Mouse (Mus musculus): ENCODE results near the gene Nf1. TPM values are rescaled to one million over a fixed set of nuclear protein-coding genes. Genes with fewer than 3 reads are reported as not detected.

Gene Nf1
- polyA plus RNA-seq, 1 experiment: 8.0 TPM

DNA sequence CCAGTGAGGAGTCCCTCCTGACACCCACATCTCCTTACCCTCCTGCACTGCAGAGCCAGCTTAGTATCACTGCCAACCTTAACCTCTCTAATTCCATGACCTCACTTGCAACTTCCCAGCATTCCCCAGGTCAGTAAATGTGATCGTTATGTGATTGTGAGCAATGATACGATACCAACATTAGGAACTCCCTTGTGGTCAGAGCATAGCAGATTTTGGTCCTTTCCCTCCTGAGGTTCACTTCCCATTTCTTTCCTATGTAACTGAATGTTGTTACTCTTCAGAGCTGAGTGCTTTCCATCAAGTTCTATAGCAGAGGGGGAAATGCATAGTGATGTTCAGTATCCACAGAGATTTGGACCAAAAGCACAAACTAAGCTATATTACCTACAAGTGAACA is 230.8 kb downstream of the Nf1 start:
- no peak for TF ChIP-seq GATA1 (IDR thresholded peaks at IDR 0.05; ENCODE audit: low read length)

DNA sequence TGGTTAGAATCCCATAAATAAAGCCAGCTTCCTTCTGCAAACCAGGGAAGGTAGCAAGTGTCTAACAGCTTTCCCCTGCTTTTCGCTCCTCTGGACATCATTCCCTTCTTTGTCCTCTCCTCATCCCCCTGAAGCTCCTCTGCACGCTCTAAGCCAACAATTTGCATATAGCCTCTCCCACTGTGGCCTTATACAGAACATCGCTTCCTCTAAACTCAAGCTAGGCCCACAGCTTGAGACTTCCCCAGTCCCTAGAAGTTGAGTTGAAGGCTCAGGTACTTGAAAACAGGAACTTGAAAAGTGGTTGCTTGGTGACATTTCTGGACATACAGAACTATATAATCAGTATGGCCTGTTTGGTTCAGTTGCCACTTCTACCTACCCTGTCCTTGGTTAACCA is 234.3 kb downstream of the Nf1 start:
- no peak for TF ChIP-seq GATA1 (IDR thresholded peaks at IDR 0.05; ENCODE audit: low read length)

DNA sequence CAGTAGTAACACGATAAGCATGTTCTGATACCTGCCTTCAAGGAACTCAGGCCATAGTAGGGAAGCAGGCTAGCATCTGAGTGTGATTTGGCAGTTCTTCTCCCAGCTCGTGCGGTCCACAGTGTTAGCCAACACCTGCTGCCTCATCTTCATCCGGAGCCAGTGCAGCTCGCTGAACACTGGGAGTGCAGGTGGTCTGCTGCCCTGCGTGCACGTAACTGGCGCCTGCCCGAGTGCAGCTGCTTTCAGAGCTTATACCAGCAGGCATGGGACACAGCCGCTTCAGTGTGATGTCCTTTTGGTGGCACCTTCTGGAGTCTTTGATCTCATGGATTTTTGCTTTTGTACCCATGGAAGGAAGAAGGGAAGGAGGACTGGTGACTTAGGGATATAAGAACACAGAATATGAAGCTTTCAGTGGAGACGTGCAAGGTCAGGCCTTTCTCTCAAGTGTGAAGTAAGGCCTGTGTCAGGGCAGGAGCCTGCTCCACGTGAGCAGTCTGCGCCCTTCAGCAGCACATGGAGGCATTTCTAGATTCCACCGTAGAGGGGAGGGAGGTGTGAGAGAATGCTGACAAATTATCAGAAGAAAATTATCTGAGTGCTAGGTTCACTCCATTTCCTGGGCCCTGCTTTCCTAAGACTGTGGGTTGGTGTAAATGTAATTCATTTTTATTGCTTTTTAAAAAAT is 236.0 kb downstream of the Nf1 start:
- TF ChIP-seq GATA1 (IDR thresholded peaks at IDR 0.05; ENCODE audit: low read length): no peak

DNA sequence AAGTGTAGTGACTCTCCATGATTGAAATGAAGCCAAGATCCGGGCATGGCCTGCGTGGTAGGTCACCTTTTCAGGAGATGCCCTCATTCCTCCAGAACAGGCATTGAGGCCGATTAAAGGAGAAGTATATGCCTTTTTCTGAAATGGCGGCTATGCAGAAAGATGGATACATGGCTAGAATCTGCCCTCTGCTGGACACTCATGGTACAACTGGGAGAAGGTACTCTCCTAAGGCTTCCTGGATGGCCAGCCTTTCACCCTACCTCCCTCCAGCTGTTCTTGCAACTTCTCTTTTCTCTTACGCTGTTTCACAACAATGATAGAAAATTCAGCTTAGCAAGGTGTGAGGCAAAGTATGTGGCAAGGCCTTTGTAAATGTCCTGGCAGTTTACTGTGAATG is 238.2 kb downstream of the Nf1 start:
- TF ChIP-seq GATA1 (IDR thresholded peaks at IDR 0.05; ENCODE audit: low read length): no peak

DNA sequence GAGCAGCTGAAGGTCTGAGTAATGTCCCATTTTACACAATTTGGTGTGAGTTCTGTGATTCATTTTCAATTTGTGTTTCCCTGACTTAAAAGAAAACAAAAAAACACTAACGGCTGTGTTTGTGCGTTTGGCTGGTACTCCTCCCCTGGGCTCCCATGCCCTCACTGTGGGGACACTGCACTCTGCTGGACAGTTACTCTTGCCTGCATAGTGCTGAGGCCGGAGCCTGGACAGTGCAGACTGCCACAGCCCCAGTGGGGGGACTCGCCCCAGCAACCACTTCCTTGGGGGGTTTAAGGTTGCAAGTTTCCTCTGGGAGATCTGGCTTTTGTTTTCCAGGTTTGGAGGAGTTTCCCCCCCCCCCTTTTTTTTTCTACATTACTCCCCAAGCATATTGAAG is 241.2 kb downstream of the Nf1 start:
- no peak for TF ChIP-seq GATA1 (IDR thresholded peaks at IDR 0.05; ENCODE audit: low read length)

DNA sequence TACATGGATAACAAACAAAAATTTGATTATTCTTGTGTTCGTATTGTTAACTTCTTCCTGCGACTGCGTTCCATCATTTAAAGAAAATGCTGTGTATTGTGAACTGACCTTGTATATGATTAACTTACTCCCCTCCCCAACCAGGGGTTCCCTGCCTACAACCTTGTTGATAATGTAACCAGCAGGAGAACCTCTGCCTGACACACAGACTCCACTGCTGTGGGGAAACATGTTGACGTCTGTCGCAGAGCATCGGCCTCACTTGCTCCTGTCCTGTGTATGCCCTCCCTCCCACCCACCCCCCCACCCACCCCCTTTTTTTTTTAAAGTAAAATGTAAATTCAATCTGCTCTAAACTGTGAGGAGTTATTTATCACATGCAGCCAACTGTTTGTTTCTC is 241.8 kb downstream of the Nf1 start:
- no peak for TF ChIP-seq GATA1 (IDR thresholded peaks at IDR 0.05; ENCODE audit: low read length)

DNA sequence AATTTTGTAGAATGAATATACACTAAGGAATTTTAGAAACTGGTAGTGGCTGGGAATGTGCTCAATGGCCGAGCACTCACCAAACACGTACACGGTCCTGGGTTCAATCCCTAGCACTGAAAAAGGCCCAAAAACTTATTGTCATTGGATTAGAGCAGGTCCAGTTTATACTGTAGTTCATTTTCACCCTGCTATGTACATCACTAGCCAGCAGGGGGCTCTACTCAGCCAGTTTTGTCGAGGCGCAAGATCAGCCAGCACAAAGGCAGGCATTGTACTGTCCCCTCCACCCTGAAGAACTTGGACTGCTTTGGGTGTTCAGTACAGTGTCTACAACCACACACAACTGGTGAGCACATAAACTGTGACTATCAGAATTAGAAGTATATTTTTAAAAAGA is 244.7 kb downstream of the Nf1 start:
- no peak for TF ChIP-seq GATA1 (IDR thresholded peaks at IDR 0.05; ENCODE audit: low read length)

DNA sequence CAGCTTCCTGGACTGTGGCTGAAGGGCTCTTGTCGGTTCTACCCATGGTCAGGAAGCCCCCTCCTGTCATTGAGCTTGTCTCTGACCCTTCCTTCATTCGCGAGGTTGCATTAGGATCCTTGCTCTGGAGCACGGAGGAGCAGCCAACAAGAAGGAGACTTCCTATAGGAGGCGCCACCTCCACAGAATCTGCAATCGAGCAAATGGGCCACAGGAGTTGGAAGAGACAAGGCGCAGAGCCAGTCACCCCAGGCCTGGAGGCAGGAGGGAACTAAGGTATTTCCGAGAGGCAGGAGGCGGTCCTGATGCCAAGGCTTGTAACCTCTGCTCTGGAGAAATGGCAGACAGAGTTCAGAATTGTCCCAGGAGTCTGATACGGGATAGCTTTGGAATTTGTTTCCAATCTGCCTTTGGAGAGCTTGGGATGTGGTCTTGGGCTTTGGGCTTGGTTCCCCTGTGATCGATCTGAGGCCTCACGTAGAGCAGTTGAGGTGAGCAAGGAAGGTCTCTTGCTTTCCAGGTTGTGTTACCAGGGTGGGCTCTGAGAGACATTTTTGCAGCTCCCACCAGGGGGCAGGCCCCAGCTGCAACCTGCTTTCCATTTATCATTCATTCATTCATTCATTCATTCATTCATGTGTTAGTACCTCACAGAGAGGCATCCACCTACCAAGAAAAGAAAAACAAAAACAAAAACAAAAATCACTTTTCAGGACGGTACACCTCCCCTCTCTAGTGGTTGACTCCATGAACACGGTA is 250.0 kb downstream of the Nf1 start:
- no peak for TF ChIP-seq GATA1 (IDR thresholded peaks at IDR 0.05; ENCODE audit: low read length)

DNA sequence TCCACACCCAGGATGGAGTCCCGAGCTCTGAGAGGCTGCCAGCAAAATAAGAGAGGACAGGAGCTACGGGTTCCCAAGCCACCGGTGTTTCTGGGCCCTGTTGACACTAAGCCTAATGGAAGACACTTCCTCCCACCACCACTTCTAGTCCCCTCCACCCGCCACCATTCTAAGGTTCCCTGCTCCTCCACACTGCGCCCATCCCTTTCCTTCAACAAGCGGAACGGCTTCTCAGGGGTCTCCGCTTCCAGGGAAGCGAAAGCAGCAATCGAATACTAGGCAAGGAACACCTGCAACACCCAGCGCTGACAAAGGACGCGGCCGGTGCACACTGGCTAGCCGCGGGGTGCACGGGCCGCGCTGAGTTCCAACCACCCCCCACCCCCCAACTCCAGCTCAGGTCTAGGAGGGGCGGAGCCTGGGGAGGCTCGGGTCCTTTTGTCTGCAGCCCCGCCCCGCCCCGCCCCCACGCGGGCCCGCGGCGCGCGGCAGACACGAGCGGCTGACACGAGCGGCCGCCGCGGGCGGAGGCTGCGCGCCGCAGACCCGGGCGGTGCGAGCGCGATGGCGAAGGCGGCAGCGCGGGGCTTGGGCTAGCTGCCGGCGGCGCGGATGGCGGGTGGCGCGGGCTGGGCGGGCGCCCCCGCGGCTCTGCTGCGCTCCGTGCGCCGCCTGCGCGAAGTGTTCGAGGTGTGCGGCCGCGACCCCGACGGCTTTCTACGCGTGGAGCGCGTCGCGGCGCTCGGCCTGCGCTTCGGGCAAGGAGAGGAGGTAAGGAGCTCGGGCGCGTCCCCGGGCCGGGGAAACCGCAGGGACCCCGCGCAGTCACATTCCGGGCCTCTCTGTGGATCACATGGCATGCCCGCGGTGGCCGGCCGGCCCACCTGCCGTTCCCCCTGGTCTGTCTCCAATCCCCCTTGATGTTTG is 251.4 kb downstream of the Nf1 start, which contains the start of gene Rab11fip4:
Gene Rab11fip4 (plus strand): TSS at position 549 of the 927 bp plus-strand sequence.
- TF ChIP-seq GATA1 (IDR thresholded peaks at IDR 0.05; ENCODE audit: low read length): no peak

DNA sequence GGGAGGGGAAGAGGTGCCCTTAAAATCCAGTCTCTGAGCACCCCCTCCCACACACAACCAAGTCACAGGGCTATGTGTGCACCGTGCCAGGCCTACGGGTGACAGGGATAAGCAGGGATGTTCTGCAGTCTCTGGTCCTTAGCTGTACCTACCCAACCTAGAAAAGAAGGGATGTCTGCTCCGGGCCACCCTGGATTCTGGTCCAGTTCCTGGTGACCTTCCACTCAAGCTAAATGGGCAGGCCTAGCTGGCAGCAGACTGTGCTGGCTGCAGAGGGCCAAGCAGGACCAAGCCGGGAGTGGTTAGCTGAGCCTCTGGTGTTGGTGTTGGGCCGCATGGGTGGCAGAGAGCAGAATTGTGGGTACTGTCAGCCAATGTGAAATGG is 252.1 kb downstream of the Nf1 start:
- TF ChIP-seq GATA1 (IDR thresholded peaks at IDR 0.05; ENCODE audit: low read length): no peak

DNA sequence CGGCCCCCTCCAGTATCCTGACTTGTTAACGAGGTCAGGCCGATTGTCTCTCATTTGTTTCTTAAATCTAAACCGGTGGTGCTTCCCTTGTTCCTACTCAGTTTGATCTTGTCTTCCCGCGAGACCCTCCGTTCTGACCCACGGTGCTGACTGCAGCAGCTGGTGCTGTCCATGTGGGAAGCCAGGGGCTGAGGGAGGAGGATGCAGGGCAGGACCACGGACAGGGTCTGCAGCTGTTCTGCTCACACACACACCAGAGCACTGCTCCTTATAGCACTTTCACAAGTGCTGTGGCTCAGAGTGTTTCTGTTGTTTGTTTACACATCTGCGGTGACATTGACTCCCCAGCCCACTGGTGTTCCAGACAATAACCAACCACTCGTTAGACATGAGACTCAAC is 254.0 kb downstream of the Nf1 start:
- no peak for TF ChIP-seq GATA1 (IDR thresholded peaks at IDR 0.05; ENCODE audit: low read length)

DNA sequence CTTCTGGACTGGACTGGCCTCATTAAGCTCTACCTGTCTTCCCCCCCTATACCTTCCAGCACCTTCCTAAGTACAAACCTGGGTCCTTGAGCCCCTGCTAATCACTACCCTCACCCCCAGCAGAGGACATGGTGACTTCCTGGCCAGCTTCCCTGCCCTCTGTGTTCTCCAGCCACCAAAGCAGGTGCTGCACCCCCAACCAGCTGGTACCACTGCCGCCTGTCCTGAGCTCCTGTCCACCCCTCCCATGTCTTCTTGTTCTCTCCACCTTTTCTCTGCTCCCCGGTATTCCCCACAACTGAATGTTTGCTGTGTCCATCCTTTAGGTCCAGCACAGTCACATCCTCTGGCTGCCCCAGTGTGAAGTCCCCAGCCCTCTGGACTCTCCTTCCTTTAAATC is 271.0 kb downstream of the Nf1 start:
- no peak for TF ChIP-seq GATA1 (IDR thresholded peaks at IDR 0.05; ENCODE audit: low read length)

DNA sequence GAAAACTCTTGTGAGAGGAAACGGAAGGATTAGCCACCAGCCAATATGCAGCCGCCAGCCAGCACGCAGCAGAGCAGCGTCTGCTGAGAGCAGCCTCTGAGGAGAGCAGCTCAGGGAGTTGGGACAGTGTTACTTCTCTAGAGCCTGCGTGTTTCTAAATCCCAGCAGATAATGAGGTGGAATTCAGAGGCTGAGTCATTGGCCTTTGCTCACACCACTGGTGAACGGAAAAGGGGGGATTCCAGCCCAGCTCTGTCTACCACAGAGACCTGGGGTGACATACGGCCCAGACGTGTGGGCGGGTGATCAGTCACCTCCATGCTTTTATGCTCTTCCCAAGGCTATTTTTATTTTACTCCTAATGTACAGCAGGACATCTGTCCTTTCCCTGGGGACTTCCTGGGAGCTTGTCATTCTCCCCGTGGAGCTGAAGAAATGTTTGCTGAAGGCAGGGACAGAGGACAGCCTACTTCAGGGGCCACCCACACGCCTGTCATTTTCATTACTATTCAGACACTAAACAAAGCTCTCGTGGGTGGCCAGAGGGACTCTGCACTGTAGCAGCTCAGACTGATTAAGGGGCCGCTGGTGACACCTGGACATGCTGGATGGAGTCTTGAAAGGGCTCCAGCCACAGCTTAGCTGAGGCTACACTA is 271.6 kb downstream of the Nf1 start:
- no peak for TF ChIP-seq GATA1 (IDR thresholded peaks at IDR 0.05; ENCODE audit: low read length)

DNA sequence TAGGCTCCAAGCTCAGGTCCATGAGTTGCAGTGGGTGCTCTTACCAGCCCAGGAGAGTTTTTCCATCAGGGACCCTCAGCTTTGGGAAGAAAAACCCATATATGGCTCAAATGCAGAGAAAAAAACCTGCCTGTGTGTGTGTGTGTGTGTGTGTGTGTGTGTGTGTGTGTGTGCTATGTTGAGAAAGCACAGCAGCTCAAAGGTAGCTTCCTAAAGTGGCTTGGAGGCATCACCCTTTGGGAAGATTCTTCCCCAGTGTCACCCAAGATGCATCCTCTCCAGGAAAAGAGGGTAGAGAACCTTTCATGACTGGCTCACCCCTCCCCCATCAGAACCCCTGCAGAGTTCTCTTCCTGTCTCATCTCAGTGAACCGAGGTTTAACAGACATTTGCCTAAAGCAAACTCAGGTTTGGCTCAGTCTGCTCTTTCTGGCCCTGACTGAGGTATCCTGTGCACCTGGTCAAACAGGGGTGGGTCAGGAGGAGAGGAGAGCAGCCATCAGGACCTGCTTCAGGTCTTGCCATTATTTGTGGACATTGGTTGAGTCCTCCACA is 272.6 kb downstream of the Nf1 start:
- TF ChIP-seq GATA1 (IDR thresholded peaks at IDR 0.05; ENCODE audit: low read length): no peak

DNA sequence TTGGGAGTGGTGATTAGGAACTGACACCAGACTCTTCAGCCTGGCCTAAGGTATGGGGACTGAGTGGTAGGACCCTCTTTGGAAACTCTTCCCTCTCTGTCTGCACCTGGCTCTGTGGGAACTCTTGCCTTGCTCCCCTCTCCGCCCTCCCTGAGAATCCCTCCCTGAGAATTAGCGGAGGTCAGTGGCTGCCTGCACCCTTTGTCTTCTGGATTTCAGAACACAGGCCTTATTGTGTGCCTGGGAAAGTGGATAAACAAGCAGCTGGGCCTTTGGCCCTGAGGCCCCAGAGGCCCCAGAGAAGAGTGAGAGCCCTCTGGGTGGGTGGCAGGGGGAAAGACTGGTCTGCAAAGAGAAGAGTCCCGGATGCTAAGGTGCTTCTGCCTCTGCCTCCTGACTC is 273.6 kb downstream of the Nf1 start:
- no peak for TF ChIP-seq GATA1 (IDR thresholded peaks at IDR 0.05; ENCODE audit: low read length)
